ENCODE assay signal across 8 mouse cellular contexts in genomic region chr16:86838457-86839337, GRCm38 (mm10).
A peak's percentile ranks its signal among the peaks of the same experiment; 100 is the strongest.
DNase-seq lines count a peak whose midpoint lies in the region; ATAC-seq and TF ChIP-seq lines count a peak whose summit lies in the region.

No protein-coding gene starts in this region.

- no peaks in the 10 kb centered on the region for H3K9me3 ChIP-seq in intestine, embryonic 14.5 days (ENCODE audit: control insufficient read depth, low read length)
- H3K9me3 ChIP-seq in intestine, postnatal 0 days (ENCODE audit: control insufficient read depth): no peaks in the 10 kb centered on the region
- H3K9me3 ChIP-seq in heart, embryonic 14.5 days (ENCODE audit: control insufficient read depth, low read length): no peaks in the 10 kb centered on the region
- no peaks in the 10 kb centered on the region for H3K9me3 ChIP-seq in midbrain, embryonic 10.5 days (replicated peaks)

- H3K36me3 ChIP-seq in intestine, embryonic 14.5 days (ENCODE audit: control insufficient read depth, insufficient read depth, low read length): no peaks in the 10 kb centered on the region
- H3K36me3 ChIP-seq in intestine, postnatal 0 days (ENCODE audit: control insufficient read depth, insufficient read depth): no peaks in the 10 kb centered on the region
- no peaks in the 10 kb centered on the region for H3K36me3 ChIP-seq in heart, embryonic 14.5 days (ENCODE audit: control insufficient read depth, insufficient read depth, low read length)
- no peaks in the 10 kb centered on the region for H3K36me3 ChIP-seq in midbrain, embryonic 10.5 days

- no peak overlapping the region for H3K27ac ChIP-seq in intestine, embryonic 14.5 days (ENCODE audit: low read depth)
- H3K27ac ChIP-seq in intestine, postnatal 0 days (ENCODE audit: low read depth, low read length): no peak overlapping the region
- H3K27ac ChIP-seq in heart, embryonic 14.5 days (replicated peaks in 1 of 2; ENCODE audit: control insufficient read depth in 1 of 2, insufficient read depth in 1 of 2, low read depth in 2 of 2, low read length in 2 of 2): peak overlapping the region; percentile 89 to 90
- no peak overlapping the region for H3K27ac ChIP-seq in midbrain, embryonic 10.5 days (replicated peaks)

- no peak for TF ChIP-seq CTCF in intestine, postnatal 0 days (IDR thresholded peaks at IDR 0.05; ENCODE audit: low read depth)
- TF ChIP-seq CTCF in brain, embryonic 14.5 days (IDR thresholded peaks at IDR 0.05; ENCODE audit: borderline replicate concordance, extremely low read depth, insufficient read depth, insufficient read length): no peak

- H3K27me3 ChIP-seq in intestine, embryonic 14.5 days (replicated peaks; ENCODE audit: control insufficient read depth, insufficient read depth, low read length): no peaks in the 10 kb centered on the region
- H3K27me3 ChIP-seq in intestine, postnatal 0 days (replicated peaks; ENCODE audit: control insufficient read depth, insufficient read depth, low read length): no peaks in the 10 kb centered on the region
- H3K27me3 ChIP-seq in heart, embryonic 14.5 days (ENCODE audit: control insufficient read depth, insufficient read depth, low read length): no peaks in the 10 kb centered on the region
- no peaks in the 10 kb centered on the region for H3K27me3 ChIP-seq in midbrain, embryonic 10.5 days (ENCODE audit: low read depth, poor library complexity, severe bottlenecking)

- 26% methylated on average over 6 of the region's 6 CpGs for WGBS in intestine, embryonic 14.5 days
- WGBS in intestine, postnatal 0 days: 30% methylated on average over 6 of the region's 6 CpGs
- 4% methylated on average over 6 of the region's 6 CpGs for WGBS in heart, embryonic 14.5 days
- 57% methylated on average over 6 of the region's 6 CpGs for WGBS in midbrain, embryonic 10.5 days

- DNase-seq in intestine, embryonic 14.5 days (ENCODE audit: low spot score): no peak
- peak; percentile 56 for DNase-seq in brain, embryonic 14.5 days (ENCODE audit: low read depth)
- DNase-seq in lung, postnatal 10 days: peak; percentile 15
- DNase-seq in Muller cell, postnatal 12 days (ENCODE audit: inconsistent ontology term): no peak
- DNase-seq in midbrain, embryonic 10.5 days (ENCODE audit: low spot score): no peak
- DNase-seq in ovary, adult 18-20 months (ENCODE audit: low spot score): no peak

- H3K4me3 ChIP-seq in intestine, embryonic 14.5 days (ENCODE audit: low read depth, low read length): no peak overlapping the region
- no peak overlapping the region for H3K4me3 ChIP-seq in intestine, postnatal 0 days (ENCODE audit: low read depth, low read length)
- H3K4me3 ChIP-seq in heart, embryonic 14.5 days (ENCODE audit: control insufficient read depth in 1 of 2, insufficient read depth in 1 of 2, low read depth in 1 of 2, low read length in 2 of 2): no peak overlapping the region
- H3K4me3 ChIP-seq in midbrain, embryonic 10.5 days: no peak overlapping the region

- no peak overlapping the region for H3K9ac ChIP-seq in intestine, embryonic 14.5 days (ENCODE audit: low read length)
- no peak overlapping the region for H3K9ac ChIP-seq in intestine, postnatal 0 days (ENCODE audit: low read depth, low read length)
- no peak overlapping the region for H3K9ac ChIP-seq in heart, embryonic 14.5 days (ENCODE audit: low read length)

- H3K4me2 ChIP-seq in intestine, embryonic 14.5 days (ENCODE audit: low read length): no peak overlapping the region
- no peak overlapping the region for H3K4me2 ChIP-seq in intestine, postnatal 0 days (replicated peaks; ENCODE audit: low read depth)
- peak overlapping the region; percentile 21 for H3K4me2 ChIP-seq in heart, embryonic 14.5 days (ENCODE audit: low read length)

- peaks cover 7% of the 10 kb centered on the region; the same call in 1 of the 2 replicates for H3K4me1 ChIP-seq in intestine, embryonic 14.5 days (replicated peaks; ENCODE audit: control insufficient read depth, insufficient read depth, low read length)
- H3K4me1 ChIP-seq in intestine, postnatal 0 days (replicated peaks; ENCODE audit: control insufficient read depth, insufficient read depth, low read length): no peaks in the 10 kb centered on the region
- H3K4me1 ChIP-seq in heart, embryonic 14.5 days (ENCODE audit: control insufficient read depth in 2 of 2, insufficient read depth in 2 of 2, low read length in 2 of 2): peaks cover 4 to 21% of the 10 kb centered on the region in 2 experiments; a peak in 3 of 4 replicates
- H3K4me1 ChIP-seq in midbrain, embryonic 10.5 days: peaks cover 5% of the 10 kb centered on the region

- no peak for TF ChIP-seq POLR2A in brain, embryonic 14.5 days (IDR thresholded peaks at IDR 0.05; ENCODE audit: borderline replicate concordance, extremely low read depth, insufficient read depth, insufficient read length, poor library complexity, severe bottlenecking)

- 0 out of 2 replicates have a peak, but pooled peaks have one; percentile 47 for ATAC-seq in intestine, embryonic 14.5 days (replicated peaks; ENCODE audit: low FRiP score, low TSS enrichment, low read depth)
- no peak for ATAC-seq in intestine, postnatal 0 days
- ATAC-seq in heart, embryonic 14.5 days (ENCODE audit: insufficient number of reproducible peaks, insufficient read depth, low FRiP score, low read depth): peak; percentile 84

Comparison
In these comparisons a context has a peak if more than half of its experiments do, and no peak if none do; other contexts are left out.
1. DNase-seq: peak in brain, embryonic 14.5 days (single experiment) and lung, postnatal 10 days (single experiment); none in intestine, embryonic 14.5 days (single experiment), Muller cell, postnatal 12 days (single experiment), midbrain, embryonic 10.5 days (single experiment) and ovary, adult 18-20 months (single experiment).
2. H3K27ac ChIP-seq: peak in heart, embryonic 14.5 days (2 of 2); none in intestine, embryonic 14.5 days (single experiment), intestine, postnatal 0 days (single experiment) and midbrain, embryonic 10.5 days (single experiment).